In the genomic region with DNA sequence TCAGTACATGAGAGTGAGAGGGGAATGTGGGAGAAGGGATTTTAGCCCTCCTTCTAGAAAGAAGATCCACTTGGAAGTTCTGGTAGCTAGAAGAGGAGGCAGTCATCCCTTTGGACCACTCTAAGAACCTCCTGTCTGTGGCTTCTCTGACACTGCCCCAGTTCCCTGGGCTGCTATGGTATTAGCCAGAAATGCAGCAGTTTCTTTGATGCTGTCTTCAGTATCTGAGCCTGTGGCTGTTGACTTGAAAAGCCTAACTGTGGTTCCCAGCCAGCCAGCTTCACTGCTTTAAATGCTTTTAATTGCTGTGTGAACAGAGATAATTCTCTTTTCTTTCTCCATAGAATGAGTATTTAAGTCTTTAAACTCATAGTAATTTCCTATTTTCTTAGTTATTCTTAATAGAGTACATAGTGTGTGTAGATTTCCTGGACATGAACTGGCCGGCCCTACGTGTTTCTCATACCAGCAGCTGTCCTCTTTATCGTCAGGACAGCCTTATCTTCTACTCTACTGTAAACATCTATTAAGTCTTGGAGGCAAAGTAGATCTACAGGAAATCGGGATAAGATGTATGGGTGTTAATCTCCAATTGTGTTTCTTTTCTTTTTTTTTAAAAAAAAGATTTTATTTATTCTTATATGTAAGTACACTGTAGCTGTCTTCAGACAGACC, we compare ENCODE assay signal across 23 mouse cellular contexts.
A peak's percentile ranks its signal among the peaks of the same experiment; 100 is the strongest.
DNase-seq lines count a peak whose midpoint lies in the region; ATAC-seq and TF ChIP-seq lines count a peak whose summit lies in the region.
"Had no signal": no experiment of that assay in that cellular context is flagged by ENCODE, and none has a peak within 500 bp of the region (broad histone marks: within the 10 kb centered on the region; RNA-seq: fewer than 3 reads in every experiment).

No protein-coding gene starts in this region.

- peak; percentile 84; the same call in 1 of the 2 replicates for ATAC-seq in lung, embryonic 15.5 days (ENCODE audit: borderline replicate concordance, extremely low read depth, low FRiP score, low TSS enrichment)
- no peak for ATAC-seq in lung, postnatal 0 days
- ATAC-seq in intestine, embryonic 16.5 days = no peak
- ATAC-seq: forebrain, embryonic 14.5 days; forebrain, embryonic 16.5 days had no signal

- H3K9me3 ChIP-seq in lung, embryonic 15.5 days = no peaks in the 10 kb centered on the region
- H3K9me3 ChIP-seq in lung, postnatal 0 days (ENCODE audit: low read length) = no peaks in the 10 kb centered on the region
- H3K9me3 ChIP-seq in ES-E14 (ENCODE audit: control insufficient read depth, insufficient read depth, low read depth, low read length) = no peaks in the 10 kb centered on the region
- H3K9me3 ChIP-seq in intestine, embryonic 16.5 days (ENCODE audit: control insufficient read depth, low read length) = no peaks in the 10 kb centered on the region
- H3K9me3 ChIP-seq: embryonic facial prominence, embryonic 13.5 days; embryonic facial prominence, embryonic 15.5 days; forebrain, embryonic 10.5 days; forebrain, embryonic 12.5 days had no signal

- DNase-seq in lung, postnatal 36 days = no peak
- no peak for DNase-seq in lung, postnatal 0 days (ENCODE audit: low spot score)
- no peak for DNase-seq in lung, adult 2 months
- no peak for DNase-seq in ES-E14 (ENCODE audit: low read depth, low spot score)
- DNase-seq: adrenal gland, adult 2 months; adrenal gland, postnatal 10 days; adrenal gland, postnatal 25 days; cerebellum, adult 11 months; cerebellum, adult 18-20 months; cerebellum, adult 8-10 months; cerebellum, adult 9-11 months; cerebellum, postnatal 14 days; cerebellum, postnatal 36 days; embryo, embryonic 11 days had no signal

- TF ChIP-seq CTCF in lung, postnatal 0 days (IDR thresholded peaks at IDR 0.05) = no peak
- no peak for TF ChIP-seq CTCF in lung, adult 2 months (IDR thresholded peaks at IDR 0.05; ENCODE audit: insufficient read depth, low read length)

- H3K9ac ChIP-seq in lung, embryonic 15.5 days = no peak overlapping the region
- H3K9ac ChIP-seq in lung, postnatal 0 days (replicated peaks; ENCODE audit: low read depth) = no peak overlapping the region
- no peak overlapping the region for H3K9ac ChIP-seq in ES-E14 (ENCODE audit: insufficient read depth, low read depth, low read length, poor library complexity, severe bottlenecking)
- no peak overlapping the region for H3K9ac ChIP-seq in intestine, embryonic 16.5 days (ENCODE audit: low read depth, low read length)
- H3K9ac ChIP-seq: embryonic facial prominence, embryonic 13.5 days; embryonic facial prominence, embryonic 15.5 days; forebrain, embryonic 12.5 days had no signal

- in situ Hi-C loops in ES-E14 (cut with MboI; ENCODE audit: low sequenced_read_pairs in 2 of 2, unreplicated experiment in 2 of 2) = no loop called here

- H3K27me3 ChIP-seq in lung, embryonic 15.5 days = no peaks in the 10 kb centered on the region
- H3K27me3 ChIP-seq in lung, postnatal 0 days (replicated peaks; ENCODE audit: insufficient read depth, low read length) = no peaks in the 10 kb centered on the region
- H3K27me3 ChIP-seq in intestine, embryonic 16.5 days (replicated peaks; ENCODE audit: control insufficient read depth, insufficient read depth, low read length) = no peaks in the 10 kb centered on the region
- H3K27me3 ChIP-seq: embryonic facial prominence, embryonic 13.5 days; embryonic facial prominence, embryonic 15.5 days; forebrain, embryonic 12.5 days had no signal

- 40% methylated on average over 4 of the region's 4 CpGs for WGBS in lung, embryonic 15.5 days
- WGBS in lung, postnatal 0 days = 43% methylated on average over 4 of the region's 4 CpGs
- 45% methylated on average over 4 of the region's 4 CpGs for WGBS in lung, adult 2 months
- 73% methylated on average over 4 of the region's 4 CpGs for WGBS in intestine, embryonic 16.5 days

- peaks cover 7% of the 10 kb centered on the region; the same call in 1 of the 2 replicates for H3K4me1 ChIP-seq in lung, embryonic 15.5 days
- no peaks in the 10 kb centered on the region for H3K4me1 ChIP-seq in lung, postnatal 0 days (ENCODE audit: insufficient read depth, low read depth, low read length)
- H3K4me1 ChIP-seq in lung, adult 2 months (ENCODE audit: control insufficient read depth, insufficient read depth, low read length) = peaks cover 5% of the 10 kb centered on the region; the same call in 1 of the 2 replicates
- peaks cover 0 to 13% of the 10 kb centered on the region in 2 experiments; a peak in 3 of 4 replicates for H3K4me1 ChIP-seq in ES-E14 (ENCODE audit: control insufficient read depth in 2 of 2, insufficient read depth in 2 of 2, low read length in 2 of 2, poor library complexity in 1 of 2)
- no peaks in the 10 kb centered on the region for H3K4me1 ChIP-seq in intestine, embryonic 16.5 days (ENCODE audit: control insufficient read depth, insufficient read depth, low read length)
- H3K4me1 ChIP-seq: embryonic facial prominence, embryonic 13.5 days; embryonic facial prominence, embryonic 15.5 days; forebrain, embryonic 10.5 days; forebrain, embryonic 12.5 days had no signal

- peaks cover 8% of the 10 kb centered on the region; the same call in 1 of the 2 replicates for H3K36me3 ChIP-seq in lung, embryonic 15.5 days
- peaks cover 20% of the 10 kb centered on the region; the same call in 1 of the 2 replicates for H3K36me3 ChIP-seq in lung, postnatal 0 days (ENCODE audit: insufficient read depth, low read length)
- H3K36me3 ChIP-seq in ES-E14 (ENCODE audit: control insufficient read depth, insufficient read depth, low read length, poor library complexity, severe bottlenecking) = no peaks in the 10 kb centered on the region
- no peaks in the 10 kb centered on the region for H3K36me3 ChIP-seq in intestine, embryonic 16.5 days (ENCODE audit: control insufficient read depth, insufficient read depth, low read length)

- no peak for TF ChIP-seq POLR2A in lung, adult 2 months (IDR thresholded peaks at IDR 0.05; ENCODE audit: borderline replicate concordance, extremely low read depth, low read depth, low read length)

- TF ChIP-seq EP300 in lung, postnatal 0 days (IDR thresholded peaks at IDR 0.05) = 0 out of 2 replicates have a peak, but pooled peaks have one; percentile 11

- peak overlapping the region; percentile 57; the same call in 1 of the 2 replicates for H3K27ac ChIP-seq in lung, embryonic 15.5 days
- H3K27ac ChIP-seq in lung, postnatal 0 days (ENCODE audit: low read length) = no peak overlapping the region
- peak overlapping the region; percentile 58; the same call in 1 of the 2 replicates for H3K27ac ChIP-seq in ES-E14 (ENCODE audit: insufficient read depth, low read depth, low read length, poor library complexity, severe bottlenecking)
- H3K27ac ChIP-seq in intestine, embryonic 16.5 days (ENCODE audit: low read length) = no peak overlapping the region
- H3K27ac ChIP-seq: embryonic facial prominence, embryonic 13.5 days; embryonic facial prominence, embryonic 15.5 days; forebrain, embryonic 10.5 days; forebrain, embryonic 12.5 days had no signal

- no peak overlapping the region for H3K4me3 ChIP-seq in lung, embryonic 15.5 days
- H3K4me3 ChIP-seq in lung, postnatal 0 days (ENCODE audit: low read depth, low read length) = no peak overlapping the region
- H3K4me3 ChIP-seq in lung, adult 2 months (replicated peaks; ENCODE audit: extremely low read depth, low read depth, low read length) = no peak overlapping the region
- no peak overlapping the region for H3K4me3 ChIP-seq in ES-E14 (ENCODE audit: insufficient read depth in 1 of 2, low read depth in 1 of 2, low read length in 2 of 2, poor library complexity in 1 of 2, severe bottlenecking in 1 of 2)
- no peak overlapping the region for H3K4me3 ChIP-seq in intestine, embryonic 16.5 days (ENCODE audit: low read length)
- H3K4me3 ChIP-seq: embryonic facial prominence, embryonic 13.5 days; embryonic facial prominence, embryonic 15.5 days; erythroblast, embryonic 14.5 days; forebrain, embryonic 10.5 days; forebrain, embryonic 12.5 days had no signal

- no peak overlapping the region for H3K4me2 ChIP-seq in lung, embryonic 15.5 days
- no peak overlapping the region for H3K4me2 ChIP-seq in lung, postnatal 0 days (replicated peaks; ENCODE audit: low read depth, low read length)
- H3K4me2 ChIP-seq in intestine, embryonic 16.5 days (ENCODE audit: low read depth, low read length) = no peak overlapping the region
- H3K4me2 ChIP-seq: embryonic facial prominence, embryonic 13.5 days; embryonic facial prominence, embryonic 15.5 days; forebrain, embryonic 12.5 days had no signal

TF ChIP-seq in ES-E14, 5 proteins besides CTCF, POLR2A, EP300 and RAD21:
- TF ChIP-seq ZC3H11A (IDR thresholded peaks at IDR 0.05; ENCODE audit: borderline replicate concordance, low read depth, low read length) (no peak), ZNF384 (IDR thresholded peaks at IDR 0.05; ENCODE audit: low read depth, low read length) (no peak), CHD2 (IDR thresholded peaks at IDR 0.05; ENCODE audit: low read depth, low read length) (no peak), MAFK (IDR thresholded peaks at IDR 0.05; ENCODE audit: insufficient read depth, low read depth, low read length) (no peak), HCFC1 (IDR thresholded peaks at IDR 0.05; ENCODE audit: borderline replicate concordance, insufficient read depth, low read length) (no peak)
TF ChIP-seq in ES-E14: peak in this region for 0.

Comparison
In these comparisons a context has a peak if more than half of its experiments do, and no peak if none do; other contexts are left out.
1. H3K27ac ChIP-seq: peak in lung, embryonic 15.5 days (single experiment) and ES-E14 (single experiment); none in lung, postnatal 0 days (single experiment) and intestine, embryonic 16.5 days (single experiment).